Mouse (Mus musculus): ENCODE results near the gene Gtpbp3.

Gtpbp3 gene

GRCm38 (mm10) chr8:71497881-71498501 is 10.1 kb downstream of the Gtpbp3 start:
- DNase-seq (ENCODE audit: low spot score): peak; percentile 35

GRCm38 (mm10) chr8:71498816-71499690 is 11.2 kb downstream of the Gtpbp3 start:
- peak; percentile 66 for DNase-seq (ENCODE audit: low spot score)

- DNase-seq (ENCODE audit: low spot score): no peak
These were observed 16.4 kb downstream of the Gtpbp3 start for GRCm38 (mm10) chr8:71504349-71504748.

DNA sequence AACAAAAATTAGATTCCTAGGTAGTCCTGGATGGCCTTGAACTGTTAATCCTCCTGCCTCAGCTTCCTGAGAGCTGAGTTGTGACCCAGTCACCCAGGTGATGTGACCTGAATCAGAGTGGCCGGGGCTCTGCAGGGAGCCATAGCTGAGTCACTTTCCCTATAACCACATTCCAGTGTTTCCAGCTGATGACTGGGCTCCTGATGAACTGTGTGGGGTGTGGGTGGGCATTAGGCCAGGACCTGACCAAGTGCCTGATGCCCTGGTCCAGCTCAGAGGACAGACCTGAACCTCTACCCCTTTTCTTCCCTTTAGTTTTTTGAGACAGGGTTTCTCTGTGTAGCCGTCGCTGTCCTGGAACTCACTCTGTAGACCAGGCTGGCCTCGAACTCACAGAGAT is 17.4 kb downstream of the Gtpbp3 start:
- no peak for DNase-seq (ENCODE audit: low spot score)

DNA sequence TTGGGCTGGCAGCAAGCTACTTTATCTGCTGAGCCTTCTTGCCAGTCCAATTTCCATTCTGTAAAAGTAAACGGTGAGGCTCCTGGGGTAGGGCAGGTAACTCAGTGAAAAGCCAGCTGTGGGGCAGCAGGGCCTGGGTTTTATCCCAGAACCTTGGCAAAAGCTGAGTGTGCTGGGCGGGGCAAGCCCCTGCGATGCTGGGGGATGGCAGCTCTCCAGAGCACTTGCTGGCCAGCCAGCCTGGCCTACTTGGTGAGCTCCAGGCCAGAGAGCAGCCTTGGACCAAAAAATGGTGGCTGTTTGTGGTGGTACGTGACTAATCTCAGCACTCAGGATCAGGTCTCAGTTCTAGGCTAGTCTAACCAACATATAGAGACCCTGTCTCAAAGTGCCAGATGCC is 18.1 kb downstream of the Gtpbp3 start:
- DNase-seq (ENCODE audit: low spot score): no peak

GRCm38 (mm10) chr8:71507589-71508104 is 19.7 kb downstream of the Gtpbp3 start:
- DNase-seq (ENCODE audit: low spot score): peak; percentile 93

DNA sequence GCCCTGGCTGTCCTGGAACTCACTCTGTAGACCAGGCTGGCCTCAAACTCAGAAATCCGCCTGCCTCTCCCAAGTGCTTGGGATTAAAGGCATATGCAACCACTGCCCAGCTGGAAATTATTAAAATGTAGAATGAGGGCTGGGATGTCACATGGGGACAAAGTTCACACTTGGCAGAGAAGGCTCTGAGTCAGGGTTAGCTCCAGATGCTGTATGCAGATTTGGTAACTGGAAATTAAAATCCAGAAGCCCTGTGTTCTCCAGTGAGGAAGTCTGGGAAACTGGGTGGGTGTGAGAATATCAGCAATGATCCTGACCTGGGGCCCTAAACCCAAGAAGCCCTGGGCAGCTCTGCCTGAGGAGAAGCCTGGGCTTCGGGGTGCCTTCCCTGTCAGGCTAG is 21.4 kb downstream of the Gtpbp3 start:
- DNase-seq (ENCODE audit: low spot score): no peak

DNA sequence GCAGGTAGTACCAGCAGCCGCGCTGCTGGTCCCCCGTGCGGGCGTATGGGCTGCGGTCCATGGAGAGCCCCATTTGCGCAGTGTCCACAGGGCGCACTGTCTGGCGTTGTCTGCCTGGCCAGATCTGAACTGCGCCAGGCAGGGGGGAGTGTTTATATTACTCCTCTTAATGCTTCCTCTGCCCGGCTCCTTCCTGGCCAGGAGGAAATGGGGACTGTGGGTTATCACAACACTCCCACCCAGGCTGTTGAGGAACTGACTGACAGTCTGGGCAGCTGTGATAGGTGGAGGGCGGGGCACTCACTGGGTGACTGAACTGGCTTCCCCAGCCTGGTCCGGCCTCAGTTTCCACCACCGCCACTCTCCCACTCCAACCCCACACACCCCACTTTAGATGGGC is 23.7 kb downstream of the Gtpbp3 start, which contains the start of gene Plvap:
Gene Plvap, minus strand, starts transcription at position 109 of the 400 bp plus-strand sequence.
- DNase-seq (ENCODE audit: low spot score): peak; percentile 36

GRCm38 (mm10) chr8:71513018-71513754 is 25.3 kb downstream of the Gtpbp3 start:
- no peak for DNase-seq (ENCODE audit: low spot score)

DNA sequence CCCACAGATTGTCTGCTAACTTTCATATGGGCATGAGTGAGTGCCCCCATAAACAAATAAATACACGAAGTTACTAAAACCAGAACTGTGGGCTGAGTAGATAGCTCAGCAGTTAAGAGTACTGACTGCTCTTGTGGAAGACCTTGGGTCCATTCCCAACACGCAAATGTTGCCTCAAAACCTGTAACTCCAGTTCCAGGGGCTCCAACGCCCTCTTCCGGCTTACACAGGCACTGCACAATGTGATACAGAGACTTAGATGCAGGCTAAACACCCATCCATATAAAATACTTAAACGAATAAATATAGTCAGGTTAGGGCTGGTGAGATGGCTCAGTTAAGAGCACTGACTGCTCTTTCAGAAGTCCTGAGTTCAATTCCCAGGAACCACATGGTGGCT is 27.1 kb downstream of the Gtpbp3 start:
- no peak for DNase-seq (ENCODE audit: low spot score)

GRCm38 (mm10) chr8:71516786-71517185 is 28.9 kb downstream of the Gtpbp3 start:
- DNase-seq (ENCODE audit: low spot score): peak; percentile 62

DNA sequence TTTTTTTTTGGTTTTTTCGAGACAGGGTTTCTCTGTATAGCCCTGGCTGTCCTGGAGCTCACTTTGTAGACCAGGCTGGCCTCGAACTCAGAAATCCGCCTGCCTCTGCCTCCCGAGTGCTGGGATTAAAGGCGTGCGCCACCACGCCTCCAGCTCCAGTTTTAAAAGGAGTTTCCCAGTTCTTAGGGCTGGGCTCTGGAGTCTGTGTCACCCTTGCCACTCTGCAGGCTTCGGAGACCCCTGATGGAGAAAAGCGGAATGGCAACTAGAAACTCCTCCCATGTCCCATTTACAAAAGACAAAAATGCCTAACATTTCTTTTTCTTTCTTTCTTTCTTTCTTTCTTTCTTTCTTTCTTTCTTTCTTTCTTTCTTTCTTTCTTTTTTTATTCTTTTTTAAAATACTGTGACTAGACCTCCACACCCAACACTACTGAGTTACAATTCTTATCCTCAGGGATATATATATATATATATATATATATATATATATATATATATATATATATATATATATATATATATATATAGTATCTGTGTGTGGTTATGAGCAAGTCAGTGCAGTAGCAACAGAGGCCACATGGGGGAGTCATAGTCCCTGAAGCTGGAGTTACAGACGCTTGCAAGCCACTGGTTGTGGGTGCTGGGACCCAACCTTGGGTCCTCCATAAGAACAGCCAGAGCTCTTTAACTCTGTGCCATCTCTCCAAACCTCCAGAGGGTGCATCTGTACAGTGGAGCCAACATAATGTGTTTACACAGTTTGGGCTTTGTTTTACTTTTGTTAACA is 31.3 kb downstream of the Gtpbp3 start:
- DNase-seq (ENCODE audit: low spot score): peak; percentile 91

- peak; percentile 97 for DNase-seq (ENCODE audit: low spot score)
These were observed 33.7 kb downstream of the Gtpbp3 start for GRCm38 (mm10) chr8:71521634-71522033.

- no peak for DNase-seq (ENCODE audit: low spot score)
These were observed 37.5 kb downstream of the Gtpbp3 start, which contains the start of gene Ccdc194 for GRCm38 (mm10) chr8:71525226-71526050. Ccdc194 (minus strand) TSS chr8:71525711.

- peak; percentile 51 for DNase-seq (ENCODE audit: low spot score)
These were observed 38.4 kb downstream of the Gtpbp3 start for GRCm38 (mm10) chr8:71526272-71526671.

GRCm38 (mm10) chr8:71527162-71527870 is 39.4 kb downstream of the Gtpbp3 start:
- no peak for DNase-seq (ENCODE audit: low spot score)

DNA sequence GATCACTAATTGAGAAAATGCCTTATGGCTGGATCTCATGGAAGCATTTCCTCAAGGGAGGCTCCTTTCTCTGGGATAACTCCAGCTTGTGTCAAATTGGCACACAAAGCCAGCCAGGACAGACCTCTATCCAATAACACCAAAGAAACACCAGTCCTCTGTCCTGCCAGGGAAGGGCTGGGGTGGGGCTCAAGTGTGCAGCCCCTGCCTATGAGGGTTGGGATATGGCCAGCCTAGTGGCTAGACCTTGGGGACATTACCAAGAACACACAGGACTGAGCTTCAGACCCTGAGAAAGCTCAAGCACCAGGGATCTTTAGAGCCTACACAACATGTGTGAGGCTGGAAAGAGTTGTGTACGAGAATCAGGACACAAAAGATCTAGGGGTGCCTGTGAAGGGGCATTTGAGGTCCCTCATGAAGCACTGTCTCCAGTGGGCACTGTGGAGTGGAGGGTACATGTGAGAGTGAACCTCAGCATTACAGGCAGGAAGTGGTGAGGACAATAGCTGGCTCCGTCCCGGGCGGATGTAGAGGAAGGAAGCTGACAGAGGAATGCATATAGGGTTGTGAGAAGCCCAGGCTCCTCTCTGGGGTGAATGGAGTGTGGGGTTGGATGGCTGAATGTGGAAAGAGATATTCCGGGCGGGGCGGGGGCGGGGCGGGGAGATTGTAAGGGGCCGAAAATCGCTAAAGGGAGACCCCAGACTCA is 40.6 kb downstream of the Gtpbp3 start:
- DNase-seq (ENCODE audit: low spot score): no peak

GRCm38 (mm10) chr8:71530735-71531467 is 43.0 kb downstream of the Gtpbp3 start:
- DNase-seq (ENCODE audit: low spot score): peak; percentile 60
